ENCODE assay signal across 24 mouse cellular contexts in the genomic region with DNA sequence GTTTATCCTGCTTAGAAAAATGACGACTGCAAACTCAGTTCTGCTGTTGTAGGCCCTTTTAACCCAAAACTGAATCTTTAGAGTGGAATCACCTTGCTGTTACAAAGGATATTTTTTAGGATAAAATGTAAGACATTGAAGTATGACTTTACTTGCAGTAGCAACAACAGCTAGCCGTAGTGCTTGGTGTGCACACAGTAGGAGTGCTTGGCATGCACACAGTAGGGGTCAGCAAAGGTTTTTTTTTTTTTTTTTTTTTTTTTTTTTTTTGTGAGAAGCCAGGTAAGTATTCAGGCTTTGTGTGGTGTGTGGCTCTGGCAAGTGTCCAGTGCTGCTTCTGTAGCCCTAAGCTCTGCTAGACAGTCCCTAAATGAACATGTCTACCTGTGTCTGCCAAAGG. TPM values are rescaled to one million over a fixed set of nuclear protein-coding genes. Genes with fewer than 3 reads are reported as not detected.
A peak's percentile ranks its signal among the peaks of the same experiment; 100 is the strongest.
DNase-seq lines count a peak whose midpoint lies in the region; TF ChIP-seq lines count a peak whose summit lies in the region.
"Had no signal": no experiment of that assay in that cellular context is flagged by ENCODE, and none has a peak within 500 bp of the region (broad histone marks: within the 10 kb centered on the region; RNA-seq: fewer than 3 reads in every experiment).

No protein-coding gene starts in this region.

- TF ChIP-seq EP300 in CH12.LX (IDR thresholded peaks at IDR 0.05; ENCODE audit: low read length) (no peak), MEL (IDR thresholded peaks at IDR 0.05; ENCODE audit: low read depth in 1 of 2, low read length in 2 of 2) (no peak)

- dilution Hi-C loops in CH12.LX (cut with MboI; ENCODE audit: extremely low pct_ligation_motif_present, extremely low pct_unique_long_range_greater_than_20kb, low sequenced_read_pairs) = no loop called here

- TF ChIP-seq POLR2A in CH12.LX (IDR thresholded peaks at IDR 0.05; ENCODE audit: low read depth, low read length) (no peak), MEL (IDR thresholded peaks at IDR 0.05; ENCODE audit: control insufficient read depth in 1 of 2, insufficient read depth in 1 of 2, low read depth in 1 of 2, low read length in 2 of 2, poor library complexity in 1 of 2) (no peak)

- H3K9ac ChIP-seq in CH12.LX (ENCODE audit: insufficient read depth, low read depth) = no peak overlapping the region
- H3K9ac ChIP-seq in ES-E14 (ENCODE audit: insufficient read depth, low read depth, low read length, poor library complexity, severe bottlenecking) = no peak overlapping the region
- no peak overlapping the region for H3K9ac ChIP-seq in MEL (ENCODE audit: control insufficient read depth, low read depth, low read length, poor library complexity, severe bottlenecking)

- TF ChIP-seq CTCF in CH12.LX (conservative IDR thresholded peaks at IDR 0.05 in 1 of 2, IDR thresholded peaks at IDR 0.05 in 1 of 2; ENCODE audit: low read depth in 2 of 2, low read length in 2 of 2) = no peak
- no peak for TF ChIP-seq CTCF in MEL (IDR thresholded peaks at IDR 0.05 in 2 of 3, conservative IDR thresholded peaks at IDR 0.05 in 1 of 3; ENCODE audit: control insufficient read depth in 1 of 3, insufficient read depth in 1 of 3, low read depth in 2 of 3, low read length in 3 of 3, poor library complexity in 1 of 3, severe bottlenecking in 1 of 3)

- TF ChIP-seq RAD21 in CH12.LX (IDR thresholded peaks at IDR 0.05; ENCODE audit: low read depth, low read length) (no peak), MEL (IDR thresholded peaks at IDR 0.05; ENCODE audit: low read depth, low read length) (no peak)

- in situ Hi-C loops in CH12.LX (cut with MboI; ENCODE audit: low pct_ligation_motif_present, low pct_unique_long_range_greater_than_20kb, low sequenced_read_pairs) (no loop called here), ES-E14 (cut with MboI; ENCODE audit: low sequenced_read_pairs in 2 of 2, unreplicated experiment in 2 of 2) (loop anchor here in 1 of 2 experiments (25.0 kb wide), 1 partner anchor 551 kb away; no protein-coding TSS in a partner anchor)

- no peak overlapping the region for H3K27ac ChIP-seq in CH12.LX (ENCODE audit: insufficient read depth, low read depth)
- no peak overlapping the region for H3K27ac ChIP-seq in ES-E14 (ENCODE audit: insufficient read depth, low read depth, low read length, poor library complexity, severe bottlenecking)
- no peak overlapping the region for H3K27ac ChIP-seq in MEL (ENCODE audit: control insufficient read depth, low read depth, low read length)

- H3K27me3 ChIP-seq in CH12.LX (replicated peaks) = no peaks in the 10 kb centered on the region
- H3K27me3 ChIP-seq in MEL (ENCODE audit: control insufficient read depth in 1 of 2, insufficient read depth in 2 of 2, low read length in 2 of 2) = no peaks in the 10 kb centered on the region
- H3K27me3 ChIP-seq: Patski had no signal

- H3K4me1 ChIP-seq in CH12.LX (ENCODE audit: control insufficient read depth in 1 of 2, insufficient read depth in 2 of 2) (no peaks in the 10 kb centered on the region), ES-E14 (ENCODE audit: control insufficient read depth in 2 of 2, insufficient read depth in 2 of 2, low read length in 2 of 2, poor library complexity in 1 of 2) (peaks cover 0 to 4% of the 10 kb centered on the region in 2 experiments; a peak in 1 of 4 replicates), MEL (ENCODE audit: control insufficient read depth in 1 of 2, insufficient read depth in 2 of 2, low read length in 2 of 2) (no peaks in the 10 kb centered on the region)

- H3K4me3 ChIP-seq in CH12.LX (replicated peaks in 1 of 3; ENCODE audit: low read depth in 2 of 3, low read length in 2 of 3, poor library complexity in 1 of 3) (no peak overlapping the region), ES-E14 (ENCODE audit: insufficient read depth in 1 of 2, low read depth in 1 of 2, low read length in 2 of 2, poor library complexity in 1 of 2, severe bottlenecking in 1 of 2) (no peak overlapping the region), MEL (ENCODE audit: control insufficient read depth in 1 of 2, insufficient read depth in 1 of 2, low read depth in 2 of 2, low read length in 2 of 2) (no peak overlapping the region)

- H3K79me2 ChIP-seq in CH12.LX (replicated peaks; ENCODE audit: control insufficient read depth, extremely low read depth, insufficient read depth, poor library complexity, severe bottlenecking) (no peaks in the 10 kb centered on the region), MEL (ENCODE audit: control insufficient read depth, insufficient read depth, low read length, poor library complexity) (no peaks in the 10 kb centered on the region)

- H3K4me2 ChIP-seq in CH12.LX (ENCODE audit: insufficient read depth, low read depth, poor library complexity, severe bottlenecking) = no peak overlapping the region

- H3K9me3 ChIP-seq in CH12.LX (replicated peaks; ENCODE audit: low read length) (no peaks in the 10 kb centered on the region), ES-E14 (ENCODE audit: control insufficient read depth, insufficient read depth, low read depth, low read length) (no peaks in the 10 kb centered on the region), MEL (replicated peaks; ENCODE audit: insufficient read depth, low read length) (no peaks in the 10 kb centered on the region)

- H3K36me3 ChIP-seq in CH12.LX (replicated peaks in 1 of 2; ENCODE audit: control insufficient read depth in 1 of 2, insufficient read depth in 1 of 2, low read length in 1 of 2) (no peaks in the 10 kb centered on the region), ES-E14 (ENCODE audit: control insufficient read depth, insufficient read depth, low read length, poor library complexity, severe bottlenecking) (peaks cover 49% of the 10 kb centered on the region), MEL (ENCODE audit: control insufficient read depth in 1 of 2, insufficient read depth in 2 of 2, low read length in 2 of 2) (no peaks in the 10 kb centered on the region)
- H3K36me3 ChIP-seq: G1E had no signal

- no peak for DNase-seq in CH12.LX (ENCODE audit: extremely low read depth)
- no peak for DNase-seq in ES-E14 (ENCODE audit: low read depth, low spot score)
- DNase-seq in MEL (ENCODE audit: low read depth, low spot score) = no peak
- DNase-seq in cerebellum, adult 11-12 months = no peak
- no peak for DNase-seq in right cerebral cortex, postnatal 10 days (ENCODE audit: low spot score in 2 of 2)
- no peak for DNase-seq in kidney, postnatal 36 days
- DNase-seq: adrenal gland, adult 2 months; adrenal gland, adult 8-10 months; adrenal gland, postnatal 10 days; adrenal gland, postnatal 14 days; adrenal gland, postnatal 25 days; adrenal gland, postnatal 36 days; B cell, adult 2 months; cerebellum, adult 11 months; cerebellum, adult 18-20 months; cerebellum, adult 2 months; cerebellum, adult 8-10 months; cerebellum, adult 9-10 months; cerebellum, adult 9-11 months had no signal

TF ChIP-seq in CH12.LX, 34 proteins besides CTCF, POLR2A, EP300 and RAD21:
- peak; percentile 76 for TF ChIP-seq ZKSCAN1 (IDR thresholded peaks at IDR 0.05; ENCODE audit: borderline replicate concordance, low read depth, low read length)
- TF ChIP-seq USF2 (conservative IDR thresholded peaks at IDR 0.05; ENCODE audit: low read depth, low read length) = no peak
TF ChIP-seq in CH12.LX: peak in this region for 1.

TF ChIP-seq in ES-E14, 5 proteins besides CTCF, POLR2A, EP300 and RAD21:
- TF ChIP-seq ZC3H11A (IDR thresholded peaks at IDR 0.05; ENCODE audit: borderline replicate concordance, low read depth, low read length) = no peak
- no peak for TF ChIP-seq HCFC1 (IDR thresholded peaks at IDR 0.05; ENCODE audit: borderline replicate concordance, insufficient read depth, low read length)
- TF ChIP-seq ZNF384 (IDR thresholded peaks at IDR 0.05; ENCODE audit: low read depth, low read length) = peak; percentile 67

TF ChIP-seq in MEL, 35 proteins besides CTCF, POLR2A, EP300 and RAD21:
- TF ChIP-seq RCOR1 (IDR thresholded peaks at IDR 0.05; ENCODE audit: low read depth, low read length) = no peak
- no peak for TF ChIP-seq MAFK (IDR thresholded peaks at IDR 0.05; ENCODE audit: borderline replicate concordance, low read depth, low read length)
- TF ChIP-seq MAX (IDR thresholded peaks at IDR 0.05; ENCODE audit: low read length) = no peak
- TF ChIP-seq ZKSCAN1 (IDR thresholded peaks at IDR 0.05; ENCODE audit: low read depth, low read length) = peak; percentile 69

RNA-seq across cellular contexts. Expression of a gene that starts 10.0 kb away (rescaled TPM):
- not detected in 2 replicates for total RNA-seq in CH12.LX (2012; rRNA removed)
- not detected in 2 replicates for total RNA-seq in CH12.LX (2014; rRNA removed)
- polyA plus RNA-seq in CH12.LX (2012; ENCODE audit: insufficient read length, low read depth) = not detected in 2 replicates
- total RNA-seq in ES-E14 (2012; rRNA removed) = 190 and 263 TPM in 2 replicates
- total RNA-seq in MEL (2012; rRNA removed) = not detected in 2 replicates
- polyA plus RNA-seq in MEL (2012; ENCODE audit: insufficient read depth in 1 of 2, insufficient read length in 2 of 2, low read depth in 1 of 2, low replicate concordance in 2 of 2, missing spikeins in 1 of 2) = not detected
- polyA plus RNA-seq: activated CD4-positive, CD25-positive, alpha-beta regulatory T cell, adult 4 months; CD4-positive, CD25-positive, alpha-beta regulatory T cell, adult 4 months; G1E had no signal

RNA-seq across cellular contexts. Expression of a gene that starts 59.7 kb away (rescaled TPM):
- total RNA-seq in CH12.LX (2012; rRNA removed) (not detected in 2 replicates), CH12.LX (2014; rRNA removed) (0.05 and 0.27 TPM in 2 replicates), ES-E14 (2012; rRNA removed) (7.5 and 7.6 TPM in 2 replicates), MEL (2012; rRNA removed) (not detected in 2 replicates)
- polyA plus RNA-seq in CH12.LX (2012; ENCODE audit: insufficient read length, low read depth) (0.08 TPM in 1 of 2 replicates, not detected in the other), MEL (2012; ENCODE audit: insufficient read depth in 1 of 2, insufficient read length in 2 of 2, low read depth in 1 of 2, low replicate concordance in 2 of 2, missing spikeins in 1 of 2) (not detected)
- polyA plus RNA-seq: C2C12; CD4-positive, CD25-positive, alpha-beta regulatory T cell, adult 4 months; G1E had no signal

Comparison
In these comparisons a context has a peak if more than half of its experiments do, and no peak if none do; other contexts are left out.
1. RNA of a gene that starts 10.0 kb away (total RNA-seq): 190 to 263 TPM in ES-E14; not detected in CH12.LX and not detected in MEL; every median in the first group is over 100 times any median in the second.